Mouse (Mus musculus) G1E-ER4 (cell line): Measurements from ENCODE around the gene Tk1. TPM values are rescaled to one million over a fixed set of nuclear protein-coding genes. Genes with fewer than 3 reads are reported as not detected.
A peak's percentile ranks its signal among the peaks of the same experiment; 100 is the strongest.

Experiments
- GATA1 ChIP-seq: IDR thresholded peaks from one replicate; pipeline ENCODE4 v1.8.0; 2012; ENCODE audit warnings: low read length, inconsistent platforms
- polyA plus RNA-seq: library from polyadenylated mRNA; stranded (reverse); fragments of >175 nt; gene quantifications from 2 replicates; pipeline ENCODE4 v1.2.3, GENCODE M21; 2012

Gene Tk1
- polyA plus RNA-seq, 1 experiment = 101 TPM

DNA sequence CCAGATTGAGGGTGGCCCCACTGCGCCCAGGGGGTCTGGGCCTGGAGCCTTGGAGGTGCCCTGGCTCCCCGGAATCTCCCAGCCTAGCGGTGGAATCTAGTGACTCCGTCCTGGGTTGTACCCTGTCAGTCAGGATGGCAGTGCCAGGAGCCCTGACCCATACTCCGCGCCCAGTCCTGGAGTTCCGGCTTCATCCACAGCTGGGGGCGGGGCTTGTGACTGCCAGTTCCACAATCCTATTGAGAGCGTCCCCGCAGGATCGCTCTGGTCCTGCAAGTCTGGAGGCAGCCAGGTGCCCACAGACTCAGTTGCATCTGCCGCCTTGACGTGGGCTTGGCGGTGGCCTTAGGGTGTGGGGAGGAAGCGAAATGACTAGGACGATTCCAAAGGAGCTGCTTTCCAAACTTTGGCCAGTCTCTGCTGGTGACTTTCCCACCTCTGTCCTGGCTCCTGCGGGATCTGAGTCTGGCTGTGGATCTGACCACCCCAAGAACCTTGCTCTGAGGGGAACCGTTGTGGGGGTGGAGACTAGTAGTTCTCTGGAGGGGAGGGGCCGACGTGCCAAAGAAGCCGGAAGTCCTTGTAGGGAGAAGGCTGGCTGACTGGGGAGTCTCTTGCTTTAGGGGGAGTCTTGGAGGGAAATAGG, 15.4 kb downstream of the Tk1 start:
- no peak for TF ChIP-seq GATA1

DNA sequence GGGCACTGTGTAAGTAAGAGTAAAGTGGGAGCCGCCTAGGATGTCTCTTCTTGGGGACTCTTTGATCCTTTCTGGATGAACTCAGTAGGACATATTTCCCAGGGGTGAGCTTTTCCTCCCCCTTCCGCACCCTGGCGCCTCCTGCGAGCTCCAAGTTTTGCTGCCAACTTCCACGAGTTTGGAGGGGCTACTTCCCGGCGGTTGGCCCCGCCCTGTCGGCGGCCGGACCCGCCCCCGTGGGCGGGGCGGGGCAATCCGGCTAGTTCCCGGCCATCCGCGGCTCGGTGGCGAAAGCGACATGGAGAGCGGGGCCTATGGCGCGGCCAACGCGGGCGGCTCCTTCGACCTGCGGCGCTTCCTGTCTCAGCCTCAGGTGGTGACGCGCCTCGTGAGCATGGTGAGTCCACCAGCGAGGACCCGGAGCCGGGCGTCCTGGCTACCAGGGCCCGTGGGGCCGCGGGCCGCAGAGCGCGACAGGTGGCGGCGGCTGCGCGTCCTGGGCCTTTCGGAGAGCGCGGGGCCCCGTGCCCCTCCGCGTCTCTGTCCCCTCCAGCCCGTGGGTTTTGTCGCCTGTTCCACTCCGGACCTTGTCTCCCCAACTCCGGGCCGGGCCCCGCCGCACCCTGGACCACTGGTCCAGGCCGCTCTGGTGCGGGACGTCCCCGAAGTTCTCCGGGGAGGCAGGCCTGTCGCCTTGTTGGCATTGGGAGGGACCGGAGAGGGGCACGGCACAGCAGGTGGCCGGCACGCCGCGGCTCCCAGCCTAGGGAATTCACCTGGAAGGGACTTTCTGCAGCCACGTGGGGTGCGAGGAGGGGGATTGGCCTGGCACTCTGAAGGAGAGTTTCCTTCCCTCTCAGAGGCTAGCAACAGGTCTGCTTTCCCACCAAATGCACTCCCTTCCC, 16.2 kb downstream of the Tk1 start, which contains the start of the genes Gm20708 and Syngr2:
Gm20708 (plus strand) TSS at position 262 of the 905 bp plus-strand sequence.
Syngr2 (plus strand) TSS at position 262 of the 905 bp plus-strand sequence.
- TF ChIP-seq GATA1 = no peak

DNA sequence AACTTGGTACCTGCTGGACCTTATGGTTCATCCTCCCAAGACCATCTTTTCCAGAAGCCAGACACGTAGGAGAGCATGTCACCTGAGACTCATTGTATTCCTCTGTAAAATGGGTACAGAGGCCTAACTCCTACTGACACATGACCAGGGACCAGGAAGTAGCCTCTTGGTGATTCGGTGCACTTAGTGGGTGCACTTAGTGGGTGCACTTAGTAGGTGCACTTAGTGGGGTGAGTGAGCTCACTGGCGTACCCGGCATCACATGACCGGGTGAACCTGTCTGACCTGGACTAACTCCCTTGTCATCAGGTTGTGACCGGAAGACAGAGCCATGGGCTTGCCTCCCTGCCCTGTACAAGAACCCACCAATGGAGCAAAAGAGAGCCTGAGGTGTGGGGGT, 19.1 kb downstream of the Tk1 start:
- TF ChIP-seq GATA1 = no peak

DNA sequence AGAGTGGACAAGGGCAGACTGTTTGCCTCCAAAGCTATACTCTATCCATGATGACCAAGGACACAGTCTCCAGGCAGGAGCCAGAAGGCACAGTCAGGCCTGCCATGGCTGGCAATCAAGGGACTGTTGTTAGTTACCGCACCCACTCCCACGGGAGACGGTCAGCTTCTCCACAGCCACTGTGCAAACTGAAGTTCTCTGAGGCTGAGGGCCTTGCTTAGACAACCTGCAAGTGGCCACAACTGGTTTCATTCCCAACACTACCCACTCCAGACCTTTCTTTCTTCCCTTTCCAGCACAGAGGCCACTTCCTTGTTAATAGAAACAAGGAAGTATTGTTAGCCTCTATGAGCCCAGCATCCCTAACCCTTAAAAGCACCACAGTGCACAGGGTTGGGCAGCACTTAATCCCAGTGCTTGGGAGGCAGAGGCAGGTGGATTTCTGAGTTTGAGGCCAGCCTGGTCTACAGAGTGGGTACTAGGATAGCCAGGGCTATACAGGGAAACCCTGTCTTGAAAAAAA, 22.7 kb downstream of the Tk1 start:
- no peak for TF ChIP-seq GATA1

DNA sequence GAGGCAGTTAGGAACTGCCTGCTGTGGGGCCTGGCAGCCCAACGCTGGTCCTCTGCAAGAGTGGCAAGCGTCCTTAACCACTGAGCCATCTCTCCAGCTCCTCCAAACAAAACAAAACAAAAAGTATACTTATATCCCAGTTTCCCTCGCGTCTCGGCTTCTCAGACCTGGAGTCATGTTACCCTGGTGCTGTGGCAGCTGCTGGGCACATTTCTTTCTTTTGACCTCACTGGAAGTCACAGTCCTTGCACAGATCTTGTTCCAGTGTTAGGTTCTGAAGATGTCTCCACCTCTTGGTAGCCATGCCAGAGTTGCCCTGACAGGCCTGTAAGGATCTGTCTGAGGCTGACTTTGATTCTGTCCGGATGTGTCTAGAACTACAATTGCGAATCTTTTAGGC, 24.2 kb downstream of the Tk1 start:
- TF ChIP-seq GATA1 = no peak

DNA sequence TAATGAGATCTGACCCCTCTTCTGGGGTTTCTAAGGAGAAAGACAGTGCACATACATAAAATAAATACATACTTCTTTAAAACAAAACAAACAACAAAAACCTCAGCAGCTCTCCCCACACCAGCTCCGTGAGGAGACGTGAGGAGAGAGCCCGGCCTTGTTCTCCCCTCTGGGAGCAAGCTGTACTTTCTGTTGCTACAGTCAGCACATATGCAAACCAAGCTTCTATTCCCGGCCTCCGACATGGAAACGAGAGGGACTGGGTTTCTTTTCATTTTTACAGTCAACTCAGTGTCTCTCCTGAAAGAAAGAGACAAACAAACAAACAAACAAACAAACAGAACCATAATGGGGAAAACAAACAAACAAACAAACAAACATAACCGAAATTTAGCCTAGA, 25.9 kb downstream of the Tk1 start:
- TF ChIP-seq GATA1 = no peak

DNA sequence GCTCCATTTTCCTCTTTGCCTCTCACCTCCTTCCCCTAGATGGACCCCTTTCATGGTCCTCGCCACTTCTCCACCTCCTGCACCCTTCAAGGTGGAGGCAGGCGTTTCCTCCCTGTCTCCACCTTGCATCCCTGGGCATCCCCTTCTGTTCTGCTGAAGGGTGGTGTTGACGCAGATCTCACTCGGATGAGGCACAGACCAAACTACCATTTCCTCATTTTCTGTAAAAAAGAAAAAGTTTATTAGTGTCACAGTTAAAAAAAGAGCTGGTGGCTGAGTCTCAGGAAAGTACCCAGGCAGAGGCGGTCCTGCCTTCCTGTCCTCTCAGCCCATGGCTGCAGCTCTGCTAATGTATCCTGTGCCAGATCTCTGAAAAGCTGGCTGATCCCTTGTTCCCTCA, 26.7 kb downstream of the Tk1 start:
- TF ChIP-seq GATA1 = no peak

DNA sequence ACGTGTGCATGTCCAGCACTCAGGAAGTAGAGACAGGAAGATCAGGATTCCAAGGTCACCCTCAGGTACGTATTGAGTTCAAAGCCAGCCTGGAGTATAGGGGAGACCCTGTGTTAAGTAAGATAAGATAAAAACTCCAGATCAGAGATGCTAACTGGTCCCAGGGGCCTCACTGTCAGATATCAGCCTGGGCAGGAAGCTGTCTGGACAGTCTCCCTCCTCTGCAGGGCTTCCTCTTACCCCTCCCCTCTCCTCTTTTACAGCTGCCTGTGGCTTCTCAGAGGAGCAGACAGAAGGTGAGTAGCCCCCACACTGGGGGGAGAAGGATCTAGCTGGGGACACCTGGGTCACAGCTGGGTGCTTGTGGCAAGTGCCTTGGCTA, 27.7 kb downstream of the Tk1 start:
- TF ChIP-seq GATA1 = peak; percentile 50

DNA sequence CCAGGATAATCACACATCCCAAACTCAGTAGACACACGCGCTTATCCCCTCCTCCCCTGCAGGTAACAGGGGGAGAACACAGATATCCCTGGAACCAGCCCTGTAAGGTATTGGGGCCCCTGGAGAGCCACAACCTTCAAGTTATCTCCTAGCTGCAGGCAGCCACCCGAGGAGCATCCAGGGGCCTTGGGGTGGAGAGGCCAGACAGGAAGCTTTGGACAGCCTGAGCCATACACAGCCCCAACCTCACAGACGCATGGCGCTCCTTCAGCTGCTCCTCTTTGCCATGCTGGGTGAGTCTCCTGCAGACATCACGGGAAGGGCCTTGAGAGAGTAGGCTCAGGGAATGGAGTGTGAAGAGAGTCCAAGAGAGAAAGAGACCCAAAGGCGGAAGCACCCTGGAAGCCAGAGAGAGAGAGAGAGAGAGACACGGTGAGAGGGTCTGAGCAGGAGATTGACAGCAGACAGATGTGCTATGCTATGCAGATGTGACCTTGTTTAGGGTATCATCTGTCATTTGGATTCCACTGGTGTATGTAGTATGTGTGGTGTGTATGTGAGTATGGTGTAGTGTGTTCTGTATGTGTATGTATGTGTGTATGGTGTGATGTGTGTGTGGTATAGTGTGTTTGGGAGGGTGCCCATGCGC, 28.3 kb downstream of the Tk1 start, which contains the start of gene 6030468B19Rik:
6030468B19Rik (plus strand) TSS at position 150 of the 649 bp plus-strand sequence.
- no peak for TF ChIP-seq GATA1

DNA sequence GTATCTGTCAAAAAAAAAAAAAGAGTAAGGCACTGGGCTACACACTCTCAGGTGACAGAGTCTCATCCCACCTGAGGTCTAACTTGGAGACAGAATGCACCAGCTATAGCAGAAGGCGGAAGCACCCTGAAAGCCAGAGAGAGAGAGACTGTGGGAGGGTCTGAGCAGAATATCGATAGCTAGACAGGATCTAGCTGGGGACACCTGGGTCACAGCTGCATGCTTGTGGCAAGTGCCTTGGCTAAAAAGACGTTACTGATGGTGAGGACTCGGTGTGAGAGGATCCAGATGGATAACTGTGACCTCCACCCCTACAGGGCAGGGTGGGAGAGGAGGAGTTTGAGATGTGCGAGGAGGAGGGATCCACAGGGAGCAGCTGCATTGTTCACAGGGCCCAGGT, 28.9 kb downstream of the Tk1 start:
- no peak for TF ChIP-seq GATA1

DNA sequence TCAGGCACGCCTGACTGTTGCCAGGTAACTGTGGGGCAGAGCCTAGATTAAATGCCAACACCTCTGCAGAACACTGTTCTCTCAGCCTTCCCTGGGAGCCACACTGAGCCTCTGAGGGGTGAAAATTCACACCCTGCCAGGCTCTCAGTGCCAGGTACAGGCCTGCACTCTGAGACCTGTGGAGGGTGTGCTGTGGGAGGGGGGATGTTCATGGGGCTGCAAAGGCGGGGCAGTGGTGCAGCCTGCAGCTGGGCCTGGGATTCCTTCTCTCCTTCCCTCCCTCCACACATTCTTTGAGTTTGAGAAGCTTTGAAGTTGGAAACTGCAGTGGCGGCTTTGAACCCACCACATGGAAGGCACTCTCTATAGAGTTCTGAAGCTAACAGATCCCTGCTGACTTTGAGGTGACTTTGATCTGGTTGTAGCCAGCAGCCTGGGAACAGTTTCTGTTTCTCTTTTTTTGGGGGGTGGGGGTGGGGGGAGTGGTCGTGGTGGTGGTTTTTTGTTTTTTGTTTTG, 31.8 kb downstream of the Tk1 start:
- no peak for TF ChIP-seq GATA1

DNA sequence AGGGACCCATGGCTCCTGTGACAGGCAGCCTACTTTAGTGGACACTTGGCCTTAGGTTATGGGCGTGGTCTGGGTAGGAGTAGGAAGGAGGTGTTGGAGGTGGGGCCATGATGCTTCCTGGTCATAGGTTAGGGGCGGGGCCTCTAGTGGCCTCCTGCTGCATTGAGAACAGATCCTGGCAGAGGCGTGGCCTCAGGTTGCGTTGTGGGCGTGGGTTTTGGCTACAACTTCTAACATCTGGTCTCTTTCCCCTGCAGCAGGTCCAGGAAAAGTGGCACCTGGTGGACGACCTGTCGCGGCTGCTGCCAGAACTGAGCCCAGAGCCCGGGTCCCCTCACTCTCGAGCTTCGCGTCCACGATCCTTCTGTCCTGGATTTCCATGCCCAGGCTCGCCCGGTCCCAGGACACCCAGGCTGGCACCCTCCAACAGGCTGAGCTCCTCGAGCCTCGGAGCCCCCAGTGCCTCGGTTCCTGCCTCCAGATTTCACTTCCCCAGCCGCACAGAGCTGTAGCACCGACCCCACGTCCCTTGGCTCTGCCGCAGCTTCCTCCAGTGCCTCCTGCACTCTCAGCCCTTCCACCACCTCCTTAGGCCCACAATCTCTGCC, 33.5 kb downstream of the Tk1 start:
- TF ChIP-seq GATA1 = no peak

DNA sequence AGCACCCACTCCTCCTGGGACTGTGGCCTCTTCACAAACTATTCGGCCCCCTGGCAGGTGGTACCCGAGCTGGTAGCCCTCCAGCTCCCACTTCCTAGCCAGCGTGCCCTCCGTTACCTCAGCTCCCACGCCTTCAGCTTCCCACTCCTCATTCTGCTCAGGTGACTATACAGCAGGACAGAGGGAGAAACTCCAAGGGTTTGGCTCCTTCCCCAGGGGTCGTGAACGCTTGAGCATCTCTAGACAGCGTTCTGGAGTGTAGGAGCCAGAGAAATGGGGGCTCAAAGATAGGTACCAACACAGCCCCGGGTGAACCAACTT, 34.5 kb downstream of the Tk1 start:
- TF ChIP-seq GATA1 = no peak

DNA sequence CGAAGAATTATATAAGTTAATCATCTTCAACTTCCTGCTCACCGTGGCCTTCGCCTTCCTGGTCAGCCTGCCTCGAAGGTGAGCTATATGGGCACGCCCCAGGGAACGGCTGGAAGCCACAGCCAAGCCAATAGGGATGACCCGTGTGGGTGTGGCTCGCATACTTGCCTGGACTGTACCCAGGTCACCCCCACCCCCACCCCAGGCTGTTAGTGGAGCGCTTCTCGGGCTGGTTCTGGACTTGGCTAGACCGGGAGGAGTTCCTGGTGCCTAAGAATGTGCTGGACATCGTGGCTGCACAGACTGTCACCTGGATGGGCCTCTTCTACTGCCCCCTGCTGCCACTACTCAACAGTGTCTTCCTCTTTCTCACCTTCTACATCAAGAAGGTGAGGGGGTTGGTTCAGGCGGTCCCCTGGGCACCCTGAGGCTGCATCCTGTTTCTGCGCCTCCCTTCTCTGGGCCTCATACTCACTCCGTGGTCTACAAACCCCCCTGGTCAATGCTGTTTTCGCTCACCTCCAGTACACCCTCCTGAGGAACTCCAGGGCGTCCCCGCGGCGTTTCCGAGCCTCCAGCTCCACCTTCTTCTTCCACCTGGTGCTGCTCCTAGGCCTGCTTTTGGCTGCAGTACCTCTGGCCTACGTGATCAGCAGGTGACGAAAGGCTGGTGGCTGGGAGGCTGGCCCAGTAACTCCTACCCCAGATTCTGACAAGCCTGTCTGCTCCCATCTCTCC, 35.0 kb downstream of the Tk1 start:
- no peak for TF ChIP-seq GATA1

DNA sequence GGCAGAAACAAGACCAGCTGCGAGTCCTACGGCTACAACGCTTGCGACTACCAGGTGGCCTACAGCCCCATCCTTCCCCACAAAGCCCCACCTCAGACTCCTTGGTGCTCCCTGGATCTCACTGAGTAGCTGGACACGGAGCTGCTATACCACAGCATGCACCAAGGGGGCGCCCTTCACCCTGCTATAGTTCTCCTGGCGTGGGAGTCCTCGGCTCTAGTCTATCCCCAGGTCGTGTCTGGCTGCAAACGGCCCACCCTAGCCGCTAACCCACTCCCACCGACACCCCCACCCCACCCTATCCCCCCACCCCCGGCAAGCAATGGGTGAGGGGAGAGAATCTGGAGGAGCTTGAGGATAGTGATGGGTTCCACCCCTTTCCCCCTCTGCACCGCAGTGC, 35.6 kb downstream of the Tk1 start:
- TF ChIP-seq GATA1 = no peak
